Mouse (Mus musculus) heart, embryonic 16.5 days (tissue): Measurements from ENCODE around the gene Anpep. TPM values are rescaled to one million over a fixed set of nuclear protein-coding genes. Genes with fewer than 3 reads are reported as not detected.

Experiments used
- ATAC-seq: fragments of 200-750 bp; cut with Nextera tagmentation; replicated peaks from 2 replicates; pipeline ENCODE4 v1.8.0; 2017; ENCODE audit warnings: moderate number of reproducible peaks; ENCODE audit not compliant: insufficient read depth, low FRiP score; ENCODE audit errors: extremely low read depth
- H3K27ac ChIP-seq: fragments of 300-500 bp; sonication (generic); 2 replicates; pipeline ENCODE4 v1.5.1; 2014; ENCODE audit warnings: mild to moderate bottlenecking, low read length, control low read depth, moderate library complexity
- H3K27me3 ChIP-seq: fragments of 300-500 bp; sonication (generic); 2 replicates; pipeline ENCODE4 v1.6.1; 2014; ENCODE audit warnings: low read length, mixed read lengths; ENCODE audit not compliant: control insufficient read depth, insufficient read depth
- H3K36me3 ChIP-seq: fragments of 300-500 bp; sonication (generic); 2 replicates; pipeline ENCODE4 v1.6.1; 2014; ENCODE audit not compliant: control insufficient read depth, insufficient read depth
- H3K4me1 ChIP-seq: fragments of 300-500 bp; sonication (generic); 2 replicates; pipeline ENCODE4 v1.6.1; 2014; ENCODE audit warnings: low read length, mixed read lengths; ENCODE audit not compliant: control insufficient read depth, insufficient read depth
- H3K4me2 ChIP-seq: fragments of 300-500 bp; sonication (generic); 2 replicates; pipeline ENCODE4 v1.6.1; 2014; ENCODE audit warnings: low read depth, mild to moderate bottlenecking, control low read depth, low read length
- H3K4me3 ChIP-seq: fragments of 300-500 bp; sonication (generic); 2 replicates; pipeline ENCODE4 v1.5.1; 2014; ENCODE audit warnings: mild to moderate bottlenecking, control low read depth, low read length
- H3K9ac ChIP-seq: fragments of 300-500 bp; sonication (generic); 2 replicates; pipeline ENCODE4 v1.6.1; 2014; ENCODE audit warnings: low read length, control low read depth
- H3K9me3 ChIP-seq: fragments of 300-500 bp; sonication (generic); replicated peaks from 2 replicates; pipeline ENCODE4 v1.6.1; 2016; ENCODE audit warnings: low read length; ENCODE audit not compliant: control insufficient read depth
- whole genome bisulfite sequencing: fragments of 180-500 bp; shearing (Covaris S2); extraction: QIAGEN DNeasy Blood & Tissue Kit; methylation state at CpG from one replicate; pipeline ENCODE4 v1.1.7; 2014; 5-methylcytosine and 5-hydroxymethylcytosine counted together
- polyA plus RNA-seq: library from polyadenylated mRNA; unstranded; fragments of >200 nt; fragmentation: Nextera tagmentation; extraction: Ambion mirVana; gene quantifications from 2 replicates; pipeline ENCODE4 v1.2.1, GENCODE M21; 2015

Anpep gene
- polyA plus RNA-seq, 1 experiment from 2014 or later = 19.1 TPM

DNA sequence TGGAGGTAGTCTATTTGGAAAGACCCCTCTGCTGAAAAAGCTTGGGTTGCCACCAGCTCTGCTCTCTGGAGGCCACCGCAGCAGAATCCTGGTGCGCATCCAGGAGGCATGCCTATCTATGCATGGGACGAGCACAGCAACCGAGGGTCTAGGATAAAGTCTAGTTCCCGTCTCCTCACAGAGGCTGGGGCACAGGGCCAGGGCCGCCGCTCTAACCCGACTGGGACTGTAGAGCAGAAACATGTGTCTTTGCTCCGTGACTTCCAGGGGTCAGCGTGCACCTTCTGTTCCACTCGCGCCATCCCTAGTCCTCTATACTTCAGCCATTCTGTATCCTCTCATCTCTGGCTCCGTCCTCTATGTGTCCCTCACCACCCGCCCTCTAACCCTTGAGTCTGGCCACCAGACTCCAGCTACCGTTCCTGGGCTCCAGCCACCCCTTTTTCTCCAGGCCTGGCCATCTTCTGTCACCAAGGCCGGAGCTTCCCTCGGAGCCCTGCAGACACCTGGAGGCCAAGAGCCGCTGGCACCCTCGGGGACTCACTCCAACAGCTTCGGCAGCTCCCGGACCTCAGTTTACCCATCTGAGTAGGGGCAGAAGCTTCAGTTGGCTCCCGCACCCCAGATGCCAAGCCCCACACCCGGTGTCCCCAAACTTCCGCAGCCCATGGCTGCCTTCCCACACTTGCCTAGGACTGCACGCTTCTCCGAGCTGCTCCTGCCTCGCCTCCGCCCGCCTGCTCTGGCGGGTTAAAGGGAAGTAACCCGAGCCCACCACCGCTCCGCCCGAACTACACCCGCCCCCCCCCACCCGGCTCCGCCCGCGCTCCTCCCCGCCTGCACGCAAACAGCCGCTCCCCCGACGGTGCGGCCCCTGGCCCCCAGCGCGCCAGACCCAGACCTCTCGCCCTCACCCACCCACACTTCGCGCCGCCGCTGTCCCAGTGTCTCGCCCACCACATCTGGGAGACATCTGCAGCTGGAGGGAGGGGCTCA, 13.1 kb downstream of the Anpep start:
- H3K9me3 ChIP-seq = no peaks in the 10 kb centered on the region
- peak overlapping the region; percentile 55 for H3K9ac ChIP-seq
- 0 out of 2 replicates have a peak, but pooled peaks cover 2% of the 10 kb centered on the region for H3K27me3 ChIP-seq
- H3K27ac ChIP-seq = no peak overlapping the region
- H3K4me1 ChIP-seq = peaks cover 6% of the 10 kb centered on the region
- no peaks in the 10 kb centered on the region for H3K36me3 ChIP-seq
- WGBS = 8% methylated on average over 52 of the region's 53 CpGs
- H3K4me3 ChIP-seq = peak overlapping the region; percentile 46
- H3K4me2 ChIP-seq = peak overlapping the region; percentile 62
- peak; percentile 59 for ATAC-seq

DNA sequence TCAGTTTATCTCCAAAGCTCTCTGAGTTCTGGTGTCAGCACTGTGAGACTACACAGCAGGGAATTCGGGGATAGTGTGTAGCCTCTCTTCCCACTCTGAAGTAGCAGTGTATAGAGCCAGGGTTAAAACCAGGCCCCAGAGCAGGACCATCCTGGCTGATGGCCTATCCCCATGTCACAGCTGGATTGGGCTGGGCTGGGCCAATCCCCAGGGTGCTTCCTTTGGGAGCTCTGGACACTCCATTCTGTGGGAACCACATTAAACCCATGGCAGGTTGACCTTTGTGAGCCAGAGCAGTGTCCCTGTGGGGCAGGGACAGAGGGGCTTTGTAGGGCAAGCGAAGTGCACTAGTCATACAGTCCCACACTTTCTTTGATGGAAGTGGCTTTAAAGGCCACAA, 14.5 kb downstream of the Anpep start:
- Histone ChIP-seq H3K4me2 (no peak overlapping the region), H3K4me3 (no peak overlapping the region), H3K27ac (no peak overlapping the region), H3K4me1 (peaks cover 6% of the 10 kb centered on the region), H3K9ac (no peak overlapping the region), H3K9me3 (no peaks in the 10 kb centered on the region), H3K27me3 (0 out of 2 replicates have a peak, but pooled peaks cover 2% of the 10 kb centered on the region), H3K36me3 (no peaks in the 10 kb centered on the region)
- 79% methylated on average over 2 of the region's 2 CpGs for WGBS
- ATAC-seq = no peak

DNA sequence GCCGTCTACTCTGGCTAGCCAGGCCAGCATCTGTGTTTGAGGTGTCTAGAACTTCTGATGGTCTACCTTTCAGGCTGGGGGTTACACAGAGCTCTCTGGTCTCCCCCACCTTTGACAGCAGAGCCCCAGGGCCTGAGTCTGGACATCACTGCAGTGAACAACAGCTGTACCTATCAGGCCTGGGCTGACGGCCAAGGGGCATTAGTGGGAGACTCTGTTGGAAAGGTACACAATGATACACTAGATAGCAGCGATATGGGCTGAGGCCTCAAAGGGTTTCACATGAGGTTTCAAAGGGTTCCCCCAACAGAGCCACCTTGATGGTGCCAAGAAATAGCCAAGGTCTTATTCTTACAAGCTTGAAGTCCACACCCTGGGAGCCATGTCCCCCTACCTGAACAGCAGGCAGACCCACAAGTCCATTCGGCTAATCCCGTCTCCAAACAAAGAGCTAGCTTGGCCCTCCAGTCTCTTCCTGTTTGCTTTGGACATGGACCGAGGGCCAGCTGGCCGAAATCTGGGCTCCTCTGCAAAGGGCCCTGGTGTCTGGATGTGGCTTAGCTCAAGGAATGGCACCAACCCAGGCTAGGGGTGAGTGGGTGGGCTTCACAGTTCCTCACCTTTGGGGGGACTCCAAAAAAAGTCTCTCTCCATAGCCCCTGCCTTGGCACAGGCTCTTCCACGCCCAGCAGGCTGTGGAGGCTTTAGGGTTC, 16.6 kb downstream of the Anpep start:
- no peak overlapping the region for H3K27ac ChIP-seq
- H3K4me3 ChIP-seq = no peak overlapping the region
- 54% methylated on average over 8 of the region's 8 CpGs for WGBS
- no peak overlapping the region for H3K4me2 ChIP-seq
- H3K36me3 ChIP-seq = no peaks in the 10 kb centered on the region
- H3K4me1 ChIP-seq = peaks cover 6% of the 10 kb centered on the region
- H3K9me3 ChIP-seq = no peaks in the 10 kb centered on the region
- 0 out of 2 replicates have a peak, but pooled peaks cover 2% of the 10 kb centered on the region for H3K27me3 ChIP-seq
- H3K9ac ChIP-seq = no peak overlapping the region
- ATAC-seq = no peak

DNA sequence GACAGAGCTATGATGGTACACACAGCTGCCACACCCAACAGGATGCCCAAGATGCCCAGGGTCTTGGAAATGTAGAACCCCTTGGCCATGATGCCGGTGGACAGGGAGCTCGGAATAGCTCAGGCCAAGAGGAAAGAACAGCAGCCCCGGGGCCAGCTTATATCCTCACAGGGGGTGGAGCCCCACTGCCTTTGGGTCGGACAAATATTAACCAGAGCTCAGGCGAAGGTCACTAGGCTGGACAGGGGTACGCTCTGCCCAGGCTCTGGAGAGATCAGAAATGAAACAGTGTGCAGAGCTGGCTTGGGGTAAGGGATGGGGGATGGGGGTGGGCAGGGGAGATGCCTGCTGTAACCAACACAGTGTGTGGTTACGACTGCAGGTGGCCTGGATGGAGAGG, 18.7 kb downstream of the Anpep start:
- no peak for ATAC-seq
- H3K9me3 ChIP-seq = no peaks in the 10 kb centered on the region
- H3K4me2 ChIP-seq = no peak overlapping the region
- no peak overlapping the region for H3K9ac ChIP-seq
- no peaks in the 10 kb centered on the region for H3K27me3 ChIP-seq
- 57% methylated on average over 7 of the region's 7 CpGs for WGBS
- H3K27ac ChIP-seq = no peak overlapping the region
- no peaks in the 10 kb centered on the region for H3K36me3 ChIP-seq
- H3K4me3 ChIP-seq = no peak overlapping the region
- peaks cover 6% of the 10 kb centered on the region for H3K4me1 ChIP-seq

DNA sequence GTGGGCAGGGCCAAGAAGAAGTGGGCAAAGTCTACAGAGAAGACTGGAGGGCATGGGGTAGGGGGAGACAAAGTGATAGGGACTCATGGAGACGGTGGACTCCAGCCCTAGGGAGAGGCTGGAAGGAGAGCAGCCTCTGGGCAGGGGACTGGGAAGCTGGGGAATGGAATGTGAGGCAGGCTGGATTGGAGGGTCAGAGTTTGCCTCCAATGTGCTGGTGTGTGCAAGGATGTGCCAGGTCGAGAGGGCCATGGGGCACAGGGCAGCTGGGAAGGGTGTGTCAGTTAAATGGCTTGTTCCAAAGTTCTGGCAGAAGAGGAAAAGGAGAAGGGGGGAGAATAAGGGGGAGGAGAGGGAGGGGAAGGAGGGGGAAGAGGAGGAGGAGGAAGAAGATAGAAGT, 23.6 kb downstream of the Anpep start:
- Histone ChIP-seq H3K9ac (no peak overlapping the region), H3K9me3 (no peaks in the 10 kb centered on the region), H3K4me2 (no peak overlapping the region), H3K4me3 (no peak overlapping the region), H3K27me3 (no peaks in the 10 kb centered on the region), H3K36me3 (no peaks in the 10 kb centered on the region), H3K27ac (no peak overlapping the region), H3K4me1 (no peaks in the 10 kb centered on the region)
- 50% methylated on average over 2 of the region's 2 CpGs for WGBS
- no peak for ATAC-seq

DNA sequence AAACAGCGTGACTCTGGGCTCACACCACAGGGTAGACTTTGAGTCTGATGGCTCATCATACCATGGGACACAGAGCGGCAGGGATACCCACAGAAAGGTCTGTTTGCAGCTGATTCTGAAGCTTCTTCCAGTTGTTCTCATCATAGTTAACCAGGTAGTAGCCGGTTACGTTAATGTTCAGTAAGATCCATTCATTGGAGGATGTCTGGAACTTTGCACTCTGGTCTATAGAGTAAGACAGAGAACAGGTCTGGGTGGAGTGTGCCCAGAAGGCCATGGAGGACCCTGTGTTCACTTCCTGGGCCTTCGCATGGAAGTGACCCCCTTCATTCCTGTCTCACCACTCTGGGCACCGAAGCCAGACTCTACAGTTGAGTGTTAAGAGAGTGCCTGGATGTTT, 25.7 kb downstream of the Anpep start:
- H3K4me1 ChIP-seq = no peaks in the 10 kb centered on the region
- ATAC-seq = no peak
- H3K9me3 ChIP-seq = no peaks in the 10 kb centered on the region
- H3K36me3 ChIP-seq = no peaks in the 10 kb centered on the region
- no peak overlapping the region for H3K9ac ChIP-seq
- H3K27ac ChIP-seq = no peak overlapping the region
- no peak overlapping the region for H3K4me2 ChIP-seq
- no peaks in the 10 kb centered on the region for H3K27me3 ChIP-seq
- no peak overlapping the region for H3K4me3 ChIP-seq
- 86% methylated on average over 6 of the region's 6 CpGs for WGBS

DNA sequence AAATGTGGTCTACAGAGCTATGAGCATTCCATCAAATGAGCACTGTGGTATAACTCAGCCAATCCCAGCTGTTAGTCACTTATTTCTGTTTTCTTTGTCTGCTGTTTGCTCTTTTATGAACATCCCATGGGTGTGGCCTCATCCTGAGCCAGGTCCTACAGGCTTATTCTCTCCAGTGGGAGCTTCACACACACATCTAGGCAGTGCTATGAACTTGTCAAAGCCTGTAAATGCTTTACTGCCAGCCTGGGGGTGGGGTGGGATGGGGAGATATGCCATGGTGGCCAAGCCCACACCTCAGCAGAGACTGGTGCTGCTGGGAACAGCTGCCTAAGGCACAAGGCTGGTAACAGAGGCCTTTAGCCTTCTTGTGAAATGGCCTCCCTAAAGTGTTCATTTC, 27.9 kb downstream of the Anpep start:
- no peak overlapping the region for H3K27ac ChIP-seq
- H3K4me1 ChIP-seq = no peaks in the 10 kb centered on the region
- no peaks in the 10 kb centered on the region for H3K9me3 ChIP-seq
- no peaks in the 10 kb centered on the region for H3K27me3 ChIP-seq
- no peaks in the 10 kb centered on the region for H3K36me3 ChIP-seq
- no peak overlapping the region for H3K4me2 ChIP-seq
- H3K4me3 ChIP-seq = no peak overlapping the region
- no peak overlapping the region for H3K9ac ChIP-seq
- no peak for ATAC-seq

DNA sequence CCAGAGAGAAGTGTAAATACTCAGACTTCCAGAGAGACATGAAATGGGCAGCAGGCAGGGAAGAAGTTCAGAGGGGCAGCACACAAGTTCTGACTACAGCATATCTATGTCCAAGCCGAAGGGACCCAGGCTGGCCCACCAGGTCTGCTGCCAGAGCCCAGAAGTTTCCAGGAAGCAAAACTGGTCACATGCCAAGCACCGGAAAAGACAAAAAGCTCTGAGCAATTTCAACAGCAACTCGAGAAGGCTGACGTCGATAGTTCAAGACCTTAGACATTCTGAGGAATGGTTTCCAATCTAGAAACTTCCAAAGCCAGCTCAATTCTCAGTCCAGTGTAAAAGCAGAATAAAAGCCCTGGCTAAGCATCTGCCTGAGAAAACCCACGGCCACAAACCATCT, 29.3 kb downstream of the Anpep start:
- H3K4me3 ChIP-seq = no peak overlapping the region
- no peaks in the 10 kb centered on the region for H3K9me3 ChIP-seq
- no peak for ATAC-seq
- no peaks in the 10 kb centered on the region for H3K36me3 ChIP-seq
- no peak overlapping the region for H3K9ac ChIP-seq
- peak overlapping the region; percentile 39 for H3K27ac ChIP-seq
- H3K4me1 ChIP-seq = no peaks in the 10 kb centered on the region
- 46% methylated on average over 6 of the region's 6 CpGs for WGBS
- H3K27me3 ChIP-seq = no peaks in the 10 kb centered on the region
- H3K4me2 ChIP-seq = no peak overlapping the region

DNA sequence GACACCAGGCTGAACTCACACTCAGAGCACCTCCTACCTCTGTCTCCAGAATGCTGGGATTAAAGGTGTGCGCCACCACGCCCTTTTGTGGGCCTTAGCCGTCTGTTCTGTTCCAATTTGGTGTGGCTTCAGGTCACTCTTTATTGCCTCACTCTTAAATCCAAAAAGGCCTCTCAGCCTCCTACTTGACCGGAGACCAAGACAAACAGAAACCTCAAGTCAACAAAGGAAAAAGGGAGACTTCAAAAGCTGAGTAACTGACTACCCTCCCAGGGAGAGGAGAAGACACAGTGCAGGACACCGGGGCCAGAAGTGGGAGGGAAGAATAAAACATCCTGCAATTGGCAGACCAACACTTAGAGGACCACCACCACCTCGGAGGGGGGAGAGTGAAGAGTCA, 29.7 kb downstream of the Anpep start:
- H3K9me3 ChIP-seq = no peaks in the 10 kb centered on the region
- H3K4me2 ChIP-seq = no peak overlapping the region
- no peaks in the 10 kb centered on the region for H3K4me1 ChIP-seq
- no peaks in the 10 kb centered on the region for H3K27me3 ChIP-seq
- WGBS = 64% methylated on average over 6 of the region's 6 CpGs
- no peak overlapping the region for H3K9ac ChIP-seq
- H3K36me3 ChIP-seq = no peaks in the 10 kb centered on the region
- ATAC-seq = no peak; the same call in 1 of the 2 replicates
- peak overlapping the region; percentile 39 for H3K27ac ChIP-seq
- H3K4me3 ChIP-seq = no peak overlapping the region
